Mouse (Mus musculus) liver, adult 2 months (tissue): ENCODE data around the gene Polr2b.

Source experiments
- CTCF ChIP-seq: fragments of 200-500 bp; IDR thresholded peaks from 2 replicates; pipeline ENCODE4 v1.5.1; 2011; ENCODE audit warnings: low read depth, low read length, control low read depth
- POLR2A ChIP-seq: fragments of 200-500 bp; IDR thresholded peaks from 2 replicates; pipeline ENCODE4 v1.6.1; 2011; ENCODE audit warnings: low read length, control low read depth; ENCODE audit not compliant: insufficient read depth; ENCODE audit errors: extremely low read depth

DNA sequence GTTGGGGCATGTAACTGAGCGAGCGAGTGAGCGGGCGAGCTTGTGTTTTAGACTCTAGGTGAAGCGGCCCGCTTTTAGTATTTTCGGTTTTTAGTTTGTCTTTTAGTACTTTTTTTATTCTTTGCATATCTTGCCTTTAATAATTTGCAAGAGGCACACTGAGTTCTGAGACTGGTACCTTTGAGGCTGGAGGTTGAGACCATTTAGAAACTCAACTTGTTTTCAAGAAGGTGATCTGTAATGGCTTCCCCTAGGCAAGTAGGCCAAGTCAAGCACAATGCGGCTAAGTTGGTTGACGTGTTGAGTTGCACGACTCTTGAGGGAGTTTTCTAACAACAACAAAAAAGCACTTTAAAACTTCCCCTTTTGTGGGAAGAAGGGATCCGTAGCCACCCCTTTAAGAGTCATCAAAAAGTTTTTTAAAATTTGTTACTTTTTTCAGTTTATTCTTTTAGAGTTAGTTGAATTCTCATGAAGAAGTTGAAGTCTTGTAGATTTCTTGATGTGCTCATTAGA, 43.0 kb upstream of the Polr2b start:
- no peak for TF ChIP-seq CTCF
- TF ChIP-seq POLR2A: no peak
